Mouse (Mus musculus) neutrophil, adult 83 days (primary cell): ENCODE measurements around the gene Gm12253. TPM values are rescaled to one million over a fixed set of nuclear protein-coding genes. Genes with fewer than 3 reads are reported as not detected.

Experiments used
- total RNA-seq, 2 experiments: library from RNA; stranded (reverse); gene quantifications; one replicate each; pipeline ENCODE4 v1.2.4; 2023

Gene Gm12253
- total RNA-seq = not detected

GRCm38 (mm10) chr11:58432259-58432658 lies at the start of gene Gm12253:
Gene Gm12253, plus strand, starts transcription at chr11:58432559.

GRCm38 (mm10) chr11:58420815-58421214 lies 11.5 kb upstream of the Gm12253 start, which contains the start of gene 1810065E05Rik:
Gene 1810065E05Rik, plus strand, starts transcription at chr11:58421111.

GRCm38 (mm10) chr11:58452759-58453158 lies 20.4 kb downstream of the Gm12253 start, which contains the start of gene Lypd9:
Gene Lypd9, minus strand, starts transcription at chr11:58452923.

GRCm38 (mm10) chr11:58462170-58462569 lies 29.8 kb downstream of the Gm12253 start, which contains the start of gene Olfr30:
Gene Olfr30, minus strand, starts transcription at chr11:58462270.

Other genes starting within 250 kb of the Gm12253 start
- gene Igtp, start 233.0 kb upstream of the Gm12253 start, total RNA-seq = 10 to 100 TPM in 1 of 2 experiments, 1 to 10 TPM in 1; 8.1 to 11.0 TPM
- 10 to 100 TPM in 1 of 2 experiments, 1 to 10 TPM in 1; 7.8 to 10.1 TPM for gene Irgm2, start 232.9 kb upstream of the Gm12253 start, total RNA-seq
- gene 4930438A08Rik, start 157.8 kb upstream of the Gm12253 start, total RNA-seq = 10 to 100 TPM; 79.6 to 89.9 TPM
- 10 to 100 TPM; 11.9 to 17.1 TPM for gene Zfp692, start 125.5 kb upstream of the Gm12253 start, total RNA-seq
- gene Zfp672, start 102.2 kb upstream of the Gm12253 start, total RNA-seq = 10 to 100 TPM; 24.5 to 25.0 TPM
- 10 to 100 TPM; 22.2 to 28.4 TPM for gene Sh3bp5l, start 101.8 kb upstream of the Gm12253 start, total RNA-seq
- not detected for gene Lypd8, start 53.5 kb upstream of the Gm12253 start, total RNA-seq
- gene 1810065E05Rik, start 11.4 kb upstream of the Gm12253 start, total RNA-seq = not detected
- gene Lypd9, start 20.4 kb downstream of the Gm12253 start, total RNA-seq = not detected
- not detected for gene Olfr30, start 29.7 kb downstream of the Gm12253 start, total RNA-seq
- not detected for gene Olfr332, start 60.0 kb downstream of the Gm12253 start, total RNA-seq
- gene Olfr331, start 70.0 kb downstream of the Gm12253 start, total RNA-seq = not detected
- not detected for gene Olfr330, start 102.3 kb downstream of the Gm12253 start, total RNA-seq
- gene Olfr329-ps, start 113.9 kb downstream of the Gm12253 start, total RNA-seq = not detected
- gene Olfr328, start 123.1 kb downstream of the Gm12253 start, total RNA-seq = under 1 TPM in 1 of 2 experiments, not detected in 1; 0.15 TPM
- gene Olfr224, start 138.0 kb downstream of the Gm12253 start, total RNA-seq = not detected
- not detected for gene Olfr325, start 145.2 kb downstream of the Gm12253 start, total RNA-seq
- not detected for gene Olfr324, start 162.6 kb downstream of the Gm12253 start, total RNA-seq
- gene 2210407C18Rik, start 183.5 kb downstream of the Gm12253 start, total RNA-seq = not detected
- not detected for gene Olfr323, start 197.9 kb downstream of the Gm12253 start, total RNA-seq
- 1 to 10 TPM; 1.4 to 2.2 TPM for gene Trim58, start 207.9 kb downstream of the Gm12253 start, total RNA-seq
- under 1 TPM in 1 of 2 experiments, not detected in 1; 0.11 TPM for gene Olfr322, start 226.2 kb downstream of the Gm12253 start, total RNA-seq
- gene Olfr320, start 248.5 kb downstream of the Gm12253 start, total RNA-seq = not detected